Mouse (Mus musculus) limb, embryonic 11.5 days (tissue): ENCODE results near the gene Rps26. TPM values are rescaled to one million over a fixed set of nuclear protein-coding genes. Genes with fewer than 3 reads are reported as not detected.

Source experiments
- ATAC-seq: fragments of 200-750 bp; cut with Nextera tagmentation; 2 replicates; pipeline ENCODE4 v1.8.0; 2017; ENCODE audit warnings: low read depth; ENCODE audit not compliant: insufficient number of reproducible peaks, low FRiP score, low TSS enrichment
- DNase-seq: peaks from one replicate; pipeline ENCODE4 v3.0.0-alpha.2; 2015; ENCODE audit warnings: low spot score
- H3K27ac ChIP-seq: fragments of 300-500 bp; sonication (generic); replicated peaks from 2 replicates; pipeline ENCODE4 v1.5.1; 2014; ENCODE audit warnings: low read depth, mild to moderate bottlenecking, low read length
- H3K27me3 ChIP-seq: fragments of 300-500 bp; sonication (generic); 2 replicates; pipeline ENCODE4 v1.6.1; 2014; ENCODE audit warnings: mild to moderate bottlenecking, low read length, mixed read lengths; ENCODE audit not compliant: control insufficient read depth, insufficient read depth
- H3K36me3 ChIP-seq: fragments of 300-500 bp; sonication (generic); 2 replicates; pipeline ENCODE4 v1.6.1; 2014; ENCODE audit warnings: mild to moderate bottlenecking, low read length, moderate library complexity, mixed read lengths; ENCODE audit not compliant: control insufficient read depth, insufficient read depth
- H3K4me1 ChIP-seq: fragments of 300-500 bp; sonication (generic); 2 replicates; pipeline ENCODE4 v1.6.1; 2014; ENCODE audit warnings: low read length, mixed read lengths; ENCODE audit not compliant: control insufficient read depth, insufficient read depth
- H3K4me2 ChIP-seq: fragments of 300-500 bp; sonication (generic); 2 replicates; pipeline ENCODE4 v1.6.1; 2014; ENCODE audit warnings: low read depth, mild to moderate bottlenecking, moderate library complexity; ENCODE audit not compliant: severe bottlenecking
- H3K4me3 ChIP-seq: fragments of 300-500 bp; sonication (generic); 2 replicates; pipeline ENCODE4 v1.5.1; 2014; ENCODE audit warnings: low read depth, low read length
- H3K9ac ChIP-seq: fragments of 300-500 bp; sonication (generic); 2 replicates; pipeline ENCODE4 v1.6.1; 2014; ENCODE audit warnings: mild to moderate bottlenecking, low read length
- H3K9me3 ChIP-seq: fragments of 300-500 bp; sonication (generic); 2 replicates; pipeline ENCODE4 v1.6.1; 2016; ENCODE audit warnings: low read length; ENCODE audit not compliant: control insufficient read depth
- WGBS: fragments of 180-500 bp; shearing (Covaris S2); extraction: QIAGEN DNeasy Blood & Tissue Kit; methylation state at CpG from one replicate; pipeline ENCODE4 v1.1.7; 2014; 5-methylcytosine and 5-hydroxymethylcytosine counted together
- polyA plus RNA-seq: library from polyadenylated mRNA; unstranded; fragments of >200 nt; fragmentation: Nextera tagmentation; extraction: Ambion mirVana; gene quantifications from 2 replicates; pipeline ENCODE4 v1.2.1, GENCODE M21; 2014

Rps26 gene
- polyA plus RNA-seq, 1 experiment from 2014 or later: 831 TPM

GRCm38 (mm10) chr10:128612433-128613153 lies 14.0 kb downstream of the Rps26 start:
- Histone ChIP-seq H3K4me3 (no peak overlapping the region), H3K27ac (no peak overlapping the region), H3K4me1 (peaks cover 2% of the 10 kb centered on the region; the same call in 1 of the 2 replicates), H3K4me2 (0 out of 2 replicates have a peak overlapping the region, but pooled peaks have one; percentile 12), H3K9me3 (no peaks in the 10 kb centered on the region; the same call in 1 of the 2 replicates), H3K27me3 (no peaks in the 10 kb centered on the region), H3K9ac (no peak overlapping the region), H3K36me3 (no peaks in the 10 kb centered on the region)
- ATAC-seq (peak; percentile 41; the same call in 1 of the 2 replicates), DNase-seq (peak; percentile 89)
- 16% methylated on average over 16 of the region's 16 CpGs for WGBS

GRCm38 (mm10) chr10:128606483-128606882 lies 20.1 kb downstream of the Rps26 start:
- Histone ChIP-seq H3K9ac (no peak overlapping the region), H3K4me2 (no peak overlapping the region), H3K4me3 (no peak overlapping the region), H3K27me3 (no peaks in the 10 kb centered on the region), H3K36me3 (no peaks in the 10 kb centered on the region), H3K27ac (no peak overlapping the region), H3K4me1 (no peaks in the 10 kb centered on the region), H3K9me3 (no peaks in the 10 kb centered on the region; the same call in 1 of the 2 replicates)
- ATAC-seq (no peak), DNase-seq (no peak)
- 34% methylated on average over 2 of the region's 2 CpGs for WGBS

- Histone ChIP-seq H3K4me2 (no peak overlapping the region), H3K27ac (no peak overlapping the region), H3K9me3 (no peaks in the 10 kb centered on the region), H3K27me3 (no peaks in the 10 kb centered on the region), H3K9ac (no peak overlapping the region), H3K4me3 (no peak overlapping the region), H3K36me3 (no peaks in the 10 kb centered on the region), H3K4me1 (no peaks in the 10 kb centered on the region)
- 83% methylated on average over 4 of the region's 4 CpGs for WGBS
- ATAC-seq (no peak), DNase-seq (no peak)
These were observed 23.9 kb downstream of the Rps26 start for GRCm38 (mm10) chr10:128602470-128603128.

GRCm38 (mm10) chr10:128601499-128601898 lies 25.0 kb downstream of the Rps26 start:
- H3K4me2 ChIP-seq: no peak overlapping the region
- H3K9me3 ChIP-seq: no peaks in the 10 kb centered on the region
- H3K27ac ChIP-seq: no peak overlapping the region
- H3K36me3 ChIP-seq: no peaks in the 10 kb centered on the region
- 87% methylated on average over 1 of the region's 1 CpGs for WGBS
- no peaks in the 10 kb centered on the region for H3K4me1 ChIP-seq
- ATAC-seq (no peak), DNase-seq (no peak)
- no peak overlapping the region for H3K9ac ChIP-seq
- H3K4me3 ChIP-seq: no peak overlapping the region
- no peaks in the 10 kb centered on the region for H3K27me3 ChIP-seq

GRCm38 (mm10) chr10:128598476-128598875 lies 28.1 kb downstream of the Rps26 start:
- 32% methylated on average over 2 of the region's 2 CpGs for WGBS
- Histone ChIP-seq H3K36me3 (no peaks in the 10 kb centered on the region), H3K4me1 (no peaks in the 10 kb centered on the region), H3K4me3 (no peak overlapping the region), H3K4me2 (no peak overlapping the region), H3K27me3 (no peaks in the 10 kb centered on the region), H3K27ac (no peak overlapping the region), H3K9ac (no peak overlapping the region), H3K9me3 (no peaks in the 10 kb centered on the region)
- ATAC-seq (no peak), DNase-seq (no peak)

- no peak for DNase-seq
- ATAC-seq: no peak
- no peaks in the 10 kb centered on the region for H3K36me3 ChIP-seq
- no peak overlapping the region for H3K4me3 ChIP-seq
- no peak overlapping the region for H3K27ac ChIP-seq
- no peak overlapping the region for H3K9ac ChIP-seq
- H3K27me3 ChIP-seq: peaks cover 21% of the 10 kb centered on the region
- peaks cover 4% of the 10 kb centered on the region; the same call in 1 of the 2 replicates for H3K4me1 ChIP-seq
- WGBS: 76% methylated on average over 5 of the region's 5 CpGs
- no peak overlapping the region for H3K4me2 ChIP-seq
- no peaks in the 10 kb centered on the region for H3K9me3 ChIP-seq
These were observed 33.8 kb downstream of the Rps26 start for GRCm38 (mm10) chr10:128592797-128593196.

- H3K9me3 ChIP-seq: no peaks in the 10 kb centered on the region
- DNase-seq (no peak), ATAC-seq (no peak)
- no peak overlapping the region for H3K4me3 ChIP-seq
- no peak overlapping the region for H3K27ac ChIP-seq
- H3K4me1 ChIP-seq: peaks cover 8% of the 10 kb centered on the region; the same call in 1 of the 2 replicates
- H3K9ac ChIP-seq: no peak overlapping the region
- H3K27me3 ChIP-seq: peaks cover 32% of the 10 kb centered on the region
- H3K4me2 ChIP-seq: no peak overlapping the region
- 89% methylated on average over 6 of the region's 6 CpGs for WGBS
- H3K36me3 ChIP-seq: no peaks in the 10 kb centered on the region
These were observed 35.1 kb downstream of the Rps26 start for GRCm38 (mm10) chr10:128591436-128591835.

- ATAC-seq: peak; percentile 10; the same call in 1 of the 2 replicates
- peaks cover 34% of the 10 kb centered on the region for H3K27me3 ChIP-seq
- under 1% methylated on average over 28 of the region's 43 CpGs for WGBS
These were observed 36.3 kb downstream of the Rps26 start for GRCm38 (mm10) chr10:128590193-128590690.

More at GRCm38 (mm10) chr10:128590193-128590690, 36.3 kb downstream of the Rps26 start:
- no peaks in the 10 kb centered on the region for H3K9me3 ChIP-seq
- peak overlapping the region; percentile 53 for H3K4me3 ChIP-seq
- H3K4me1 ChIP-seq: peaks cover 8% of the 10 kb centered on the region; the same call in 1 of the 2 replicates
- peak; percentile 88 for DNase-seq
- H3K27ac ChIP-seq: no peak overlapping the region
- peak overlapping the region; percentile 92 for H3K4me2 ChIP-seq
- no peaks in the 10 kb centered on the region for H3K36me3 ChIP-seq
- H3K9ac ChIP-seq: 0 out of 2 replicates have a peak overlapping the region, but pooled peaks have one; percentile 23
